Mouse (Mus musculus) testis, adult 2 months (tissue): ENCODE measurements around the gene Irx3. TPM values are rescaled to one million over a fixed set of nuclear protein-coding genes. Genes with fewer than 3 reads are reported as not detected.

Source experiments
- H3K27ac ChIP-seq: fragments of 200-500 bp; 2 replicates; pipeline ENCODE4 v1.5.1; 2012; ENCODE audit warnings: low read depth, low read length; ENCODE audit not compliant: control insufficient read depth, insufficient read depth
- H3K27me3 ChIP-seq: fragments of 200-500 bp; 2 replicates; pipeline ENCODE4 v1.6.1; 2012; ENCODE audit warnings: mild to moderate bottlenecking, low read length, moderate library complexity; ENCODE audit not compliant: control insufficient read depth, insufficient read depth
- H3K36me3 ChIP-seq: fragments of 200-500 bp; 2 replicates; pipeline ENCODE4 v1.6.1; 2012; ENCODE audit warnings: mild to moderate bottlenecking, low read length; ENCODE audit not compliant: control insufficient read depth, insufficient read depth
- H3K4me1 ChIP-seq: fragments of 200-500 bp; 2 replicates; pipeline ENCODE4 v1.6.1; 2012; ENCODE audit warnings: low read length; ENCODE audit not compliant: control insufficient read depth, insufficient read depth
- H3K4me3 ChIP-seq: fragments of 200-500 bp; 2 replicates; pipeline ENCODE4 v1.5.1; 2012; ENCODE audit warnings: low read depth, mild to moderate bottlenecking, low read length, moderate library complexity, mixed read lengths; ENCODE audit not compliant: control insufficient read depth
- CTCF ChIP-seq: fragments of 200-500 bp; IDR thresholded peaks from 2 replicates; pipeline ENCODE4 v1.5.1; 2012; ENCODE audit warnings: low read depth, mild to moderate bottlenecking, inconsistent platforms, low read length, moderate library complexity; ENCODE audit not compliant: control insufficient read depth, insufficient read depth, insufficient replicate concordance
- POLR2A ChIP-seq: fragments of 200-500 bp; IDR thresholded peaks from 2 replicates; pipeline ENCODE4 v1.6.1; 2012; ENCODE audit warnings: low read depth, mild to moderate bottlenecking, inconsistent platforms, low read length, moderate library complexity; ENCODE audit not compliant: control insufficient read depth
- polyA plus RNA-seq: library from polyadenylated mRNA; depleted of rRNA; stranded (reverse); fragments of >200 nt; gene quantifications from 2 replicates; pipeline ENCODE4 v1.2.3, GENCODE M21; 2012

The Irx3 gene
- polyA plus RNA-seq, 1 experiment, result 0.10 TPM

DNA sequence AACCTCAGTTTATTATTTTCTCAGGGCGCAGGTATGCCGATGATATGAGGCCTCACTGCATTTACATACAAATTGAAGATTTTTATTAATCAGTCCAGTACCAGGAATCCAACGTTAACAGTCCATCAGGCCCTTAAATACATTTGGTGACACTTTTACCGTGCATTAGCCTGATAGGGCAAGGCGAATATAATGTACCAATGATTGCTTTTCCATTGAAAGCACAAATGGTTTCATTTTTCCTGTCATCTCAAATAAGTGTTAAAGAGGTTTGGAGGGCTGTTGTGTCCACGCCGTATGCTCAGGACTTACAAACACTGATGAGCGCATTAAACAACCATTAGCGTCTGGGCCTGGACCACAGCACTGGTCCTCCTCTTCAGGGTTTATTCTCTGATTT lies 25.3 kb upstream of the Irx3 start:
- H3K27ac ChIP-seq, result no peak overlapping the region
- H3K27me3 ChIP-seq, result no peaks in the 10 kb centered on the region
- no peaks in the 10 kb centered on the region for H3K4me1 ChIP-seq
- H3K4me3 ChIP-seq, result no peak overlapping the region
- no peaks in the 10 kb centered on the region for H3K36me3 ChIP-seq
- TF ChIP-seq POLR2A, result no peak
- no peak for TF ChIP-seq CTCF

GRCm38 (mm10) chr8:91823357-91823756 lies 21.5 kb upstream of the Irx3 start:
- no peak overlapping the region for H3K27ac ChIP-seq
- no peaks in the 10 kb centered on the region for H3K4me1 ChIP-seq
- no peak for TF ChIP-seq POLR2A
- no peak for TF ChIP-seq CTCF
- H3K27me3 ChIP-seq, result no peaks in the 10 kb centered on the region
- H3K4me3 ChIP-seq, result no peak overlapping the region
- H3K36me3 ChIP-seq, result no peaks in the 10 kb centered on the region

GRCm38 (mm10) chr8:91822746-91823145 lies 20.9 kb upstream of the Irx3 start:
- TF ChIP-seq CTCF (no peak), POLR2A (no peak)
- H3K27ac ChIP-seq, result no peak overlapping the region
- H3K36me3 ChIP-seq, result no peaks in the 10 kb centered on the region
- no peaks in the 10 kb centered on the region for H3K4me1 ChIP-seq
- H3K4me3 ChIP-seq, result no peak overlapping the region
- H3K27me3 ChIP-seq, result no peaks in the 10 kb centered on the region

DNA sequence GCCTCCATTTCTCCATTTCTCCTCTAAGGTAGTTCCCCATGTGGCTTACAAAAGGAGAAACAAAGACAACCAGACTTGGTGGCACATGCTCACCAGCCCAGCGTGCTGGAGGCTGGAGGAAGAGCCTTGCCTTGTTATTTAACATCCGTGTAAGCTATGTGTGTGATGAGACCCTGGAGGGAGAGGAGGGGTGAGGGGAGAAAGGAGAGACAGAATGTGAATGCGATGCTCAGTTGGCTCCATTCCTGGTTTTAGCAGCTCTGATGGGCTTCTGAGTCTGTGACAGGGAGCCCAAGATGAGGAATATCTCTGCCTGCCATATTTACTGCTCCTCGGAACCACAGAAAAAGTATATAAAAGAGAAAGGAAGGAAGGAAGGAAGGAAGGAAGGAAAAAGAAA lies 20.1 kb upstream of the Irx3 start:
- TF ChIP-seq CTCF (no peak), POLR2A (no peak)
- H3K27me3 ChIP-seq, result no peaks in the 10 kb centered on the region
- no peaks in the 10 kb centered on the region for H3K36me3 ChIP-seq
- no peak overlapping the region for H3K27ac ChIP-seq
- no peak overlapping the region for H3K4me3 ChIP-seq
- H3K4me1 ChIP-seq, result no peaks in the 10 kb centered on the region

DNA sequence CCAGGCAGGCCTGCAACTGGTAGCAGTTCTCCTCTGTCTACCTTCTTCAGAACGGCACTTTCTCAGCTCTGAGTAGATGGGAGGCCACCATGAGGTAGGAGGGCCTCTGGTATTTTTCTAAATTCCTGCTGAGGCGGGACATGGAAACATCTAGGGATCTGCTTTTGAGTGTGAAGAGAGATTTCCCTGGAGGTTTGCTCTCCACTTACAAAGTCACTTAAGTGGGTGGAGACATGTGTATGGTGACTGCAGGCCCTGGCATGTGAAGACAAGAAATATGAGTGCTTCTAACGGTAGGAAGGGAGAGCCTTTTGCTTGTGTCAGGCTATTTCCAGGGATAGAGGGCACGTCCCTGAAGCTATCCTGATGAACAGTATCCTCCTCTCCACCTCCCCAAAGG lies 17.9 kb upstream of the Irx3 start:
- Histone ChIP-seq H3K27ac (no peak overlapping the region), H3K4me1 (no peaks in the 10 kb centered on the region), H3K4me3 (no peak overlapping the region), H3K36me3 (no peaks in the 10 kb centered on the region), H3K27me3 (no peaks in the 10 kb centered on the region)
- TF ChIP-seq POLR2A (no peak), CTCF (no peak)

DNA sequence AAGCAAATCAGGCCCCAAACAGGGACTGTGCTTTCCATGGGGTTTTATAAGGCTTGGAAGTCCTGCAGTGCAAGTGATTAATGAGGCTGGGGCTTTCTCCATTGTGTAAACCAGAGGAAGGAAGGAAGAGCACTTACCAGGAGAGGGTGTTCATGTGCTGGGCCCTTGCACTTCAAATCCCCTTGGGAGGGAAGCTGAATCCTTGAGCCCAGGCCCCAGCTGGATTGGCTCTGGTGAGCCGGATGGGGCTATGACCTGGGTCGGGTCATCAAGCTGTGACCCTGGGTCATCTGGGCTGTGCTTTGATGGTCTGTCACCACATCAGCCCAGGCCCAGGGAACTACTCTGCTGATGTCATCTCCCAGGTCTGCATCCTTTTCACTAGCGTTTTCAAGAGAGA lies 16.9 kb upstream of the Irx3 start:
- Histone ChIP-seq H3K27ac (no peak overlapping the region), H3K27me3 (no peaks in the 10 kb centered on the region), H3K4me3 (no peak overlapping the region), H3K4me1 (no peaks in the 10 kb centered on the region), H3K36me3 (no peaks in the 10 kb centered on the region)
- no peak for TF ChIP-seq POLR2A
- no peak for TF ChIP-seq CTCF

GRCm38 (mm10) chr8:91814106-91814505 lies 12.2 kb upstream of the Irx3 start:
- H3K27me3 ChIP-seq, result no peaks in the 10 kb centered on the region

DNA sequence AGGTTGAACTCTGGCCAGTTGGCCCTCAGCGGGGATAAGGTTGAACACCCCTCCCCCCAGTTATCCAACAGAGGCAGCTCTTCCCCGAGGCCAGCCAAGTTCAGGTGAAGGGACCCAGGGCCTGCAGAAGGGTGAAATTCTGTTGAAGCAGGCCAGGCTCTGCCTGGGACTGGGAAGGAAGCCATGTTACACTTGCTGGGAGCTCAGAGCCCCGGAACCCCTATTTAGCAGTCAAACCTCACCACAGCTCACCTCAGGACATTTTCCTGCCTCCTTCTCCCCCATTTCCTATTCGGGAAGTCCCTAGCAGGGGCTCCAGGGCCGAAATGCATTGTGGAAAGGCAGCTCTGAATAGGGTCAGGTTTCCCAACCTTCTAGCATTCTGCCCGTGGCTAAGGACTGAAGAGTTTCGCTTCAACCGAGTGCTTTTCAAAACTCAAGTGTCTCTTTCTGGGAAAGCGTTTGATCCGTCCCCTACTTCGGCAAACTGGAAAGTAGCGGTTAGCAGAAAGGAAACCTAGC lies 4.9 kb upstream of the Irx3 start:
- peaks cover 7% of the 10 kb centered on the region; the same call in 1 of the 2 replicates for H3K4me1 ChIP-seq
- no peak overlapping the region for H3K27ac ChIP-seq
- no peak overlapping the region for H3K4me3 ChIP-seq
- peaks cover 5% of the 10 kb centered on the region for H3K27me3 ChIP-seq
- TF ChIP-seq POLR2A (no peak), CTCF (no peak)
- H3K36me3 ChIP-seq, result no peaks in the 10 kb centered on the region

More at GRCm38 (mm10) chr8:91814106-91814505, 12.2 kb upstream of the Irx3 start:
- no peak for TF ChIP-seq POLR2A
- no peak for TF ChIP-seq CTCF
- H3K27ac ChIP-seq, result no peak overlapping the region
- no peak overlapping the region for H3K4me3 ChIP-seq
- no peaks in the 10 kb centered on the region for H3K36me3 ChIP-seq
- H3K4me1 ChIP-seq, result no peaks in the 10 kb centered on the region
